Mouse (Mus musculus) midbrain, postnatal 0 days (tissue): ENCODE results near the gene Gzmm. TPM values are rescaled to one million over a fixed set of nuclear protein-coding genes. Genes with fewer than 3 reads are reported as not detected.
A peak's percentile ranks its signal among the peaks of the same experiment; 100 is the strongest.
"Not testable (repeated sequence)": the region's sequence is repeated elsewhere in the genome, so short reads cannot be mapped to it uniquely, and the experiment has no call there.

Experiments
- ATAC-seq: fragments of 200-750 bp; cut with Nextera tagmentation; 2 replicates; pipeline ENCODE4 v1.8.0; 2017; ENCODE audit warnings: moderate number of reproducible peaks, mild to moderate bottlenecking, moderate TSS enrichment, moderate library complexity; ENCODE audit not compliant: low FRiP score
- DNase-seq: peaks from one replicate; pipeline ENCODE4 v3.0.0-alpha.2; 2015; ENCODE audit warnings: low spot score
- H3K27ac ChIP-seq: fragments of 300-500 bp; sonication (generic); 2 replicates; pipeline ENCODE4 v1.5.1; 2014; ENCODE audit warnings: low read depth, mild to moderate bottlenecking, low read length, mixed read lengths
- H3K27me3 ChIP-seq: fragments of 300-500 bp; sonication (generic); 2 replicates; pipeline ENCODE4 v1.6.1; 2014; ENCODE audit warnings: low read length, control low read depth, mixed read lengths; ENCODE audit not compliant: insufficient read depth
- H3K36me3 ChIP-seq: fragments of 300-500 bp; sonication (generic); 2 replicates; pipeline ENCODE4 v1.6.1; 2014; ENCODE audit warnings: low read length, control low read depth, mixed read lengths; ENCODE audit not compliant: insufficient read depth
- H3K4me1 ChIP-seq: fragments of 300-500 bp; sonication (generic); 2 replicates; pipeline ENCODE4 v1.6.1; 2014; ENCODE audit warnings: mild to moderate bottlenecking, control low read depth, antibody characterized with exemption, low read length, mixed read lengths; ENCODE audit not compliant: insufficient read depth
- H3K4me2 ChIP-seq: fragments of 300-500 bp; sonication (generic); 2 replicates; pipeline ENCODE4 v1.6.1; 2014; ENCODE audit warnings: low read depth, mild to moderate bottlenecking, low read length, mixed read lengths; ENCODE audit not compliant: poor library complexity, severe bottlenecking
- H3K4me3 ChIP-seq: fragments of 300-500 bp; sonication (generic); 2 replicates; pipeline ENCODE4 v1.5.1; 2014; ENCODE audit warnings: low read depth, mild to moderate bottlenecking, low read length, moderate library complexity
- H3K9ac ChIP-seq: fragments of 300-500 bp; sonication (generic); replicated peaks from 2 replicates; pipeline ENCODE4 v1.6.1; 2014; ENCODE audit warnings: mild to moderate bottlenecking, low read length, moderate library complexity, mixed read lengths; ENCODE audit not compliant: poor library complexity, severe bottlenecking
- H3K9me3 ChIP-seq: fragments of 300-500 bp; sonication (generic); 2 replicates; pipeline ENCODE4 v1.6.1; 2016; ENCODE audit warnings: low read length, control low read depth
- CTCF ChIP-seq: IDR thresholded peaks from 2 replicates; pipeline ENCODE4 v1.5.1; 2016; ENCODE audit warnings: antibody characterized with exemption, mild to moderate bottlenecking
- WGBS: fragments of 180-500 bp; shearing (Covaris S2); extraction: QIAGEN DNeasy Blood & Tissue Kit; methylation state at CpG from one replicate; pipeline ENCODE4 v1.1.7; 2014; 5-methylcytosine and 5-hydroxymethylcytosine counted together
- polyA plus RNA-seq: library from polyadenylated mRNA; unstranded; fragments of >200 nt; fragmentation: Nextera tagmentation; extraction: Ambion mirVana; gene quantifications from 2 replicates; pipeline ENCODE4 v1.2.1, GENCODE M21; 2015
- total RNA-seq: library from RNA; depleted of rRNA; stranded (reverse); fragments of >200 nt; gene quantifications from 2 replicates; pipeline ENCODE4 v1.2.3, GENCODE M21; 2014

The Gzmm gene
- total and polyA plus RNA-seq, 2 experiments from 2014 or later: 0.66 to 1.2 TPM

DNA sequence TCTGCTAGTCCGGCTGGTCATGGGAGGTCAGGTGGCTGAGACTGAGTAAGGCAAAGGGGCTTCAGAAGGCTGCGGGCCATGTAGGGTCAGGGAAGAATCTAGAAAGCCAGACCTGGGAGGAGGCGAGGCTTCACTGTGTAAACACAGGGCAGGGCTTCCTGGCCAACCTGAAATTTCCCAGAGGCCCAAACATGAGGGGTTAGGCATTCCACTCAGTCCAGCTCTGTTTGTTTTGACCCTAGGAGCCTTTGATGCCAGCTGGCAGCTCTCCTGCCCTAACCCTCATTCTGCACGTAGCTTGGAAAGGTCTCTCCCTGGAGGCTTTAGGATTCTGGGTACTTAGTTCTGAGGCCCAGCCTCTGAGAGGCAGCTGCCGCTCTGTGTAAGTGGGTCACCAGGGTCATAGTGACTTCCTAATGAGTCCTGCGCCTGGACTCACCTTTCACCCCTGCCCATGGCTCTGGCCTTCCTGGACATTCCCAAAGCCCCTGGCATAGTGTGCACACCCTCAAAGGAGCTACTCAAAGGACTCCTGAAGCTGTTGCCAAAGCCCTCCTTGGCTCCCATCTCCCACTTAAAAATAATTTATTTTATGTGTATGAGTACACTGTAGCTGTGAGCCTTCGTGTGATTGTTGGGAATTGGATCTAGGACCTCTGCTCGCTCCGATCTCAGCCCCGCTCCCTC is 12.8 kb downstream of the Gzmm start:
- TF ChIP-seq CTCF: no peak
- peaks cover under 1% of the 10 kb centered on the region; the same call in 1 of the 2 replicates for H3K36me3 ChIP-seq
- no peak for ATAC-seq
- DNase-seq: no peak
- H3K9me3 ChIP-seq: no peaks in the 10 kb centered on the region
- no peak overlapping the region for H3K9ac ChIP-seq
- peaks cover 11% of the 10 kb centered on the region; the same call in 1 of the 2 replicates for H3K4me1 ChIP-seq
- no peaks in the 10 kb centered on the region for H3K27me3 ChIP-seq
- no peak overlapping the region for H3K4me3 ChIP-seq
- H3K4me2 ChIP-seq: no peak overlapping the region
- no peak overlapping the region for H3K27ac ChIP-seq
- 66% methylated on average over 10 of the region's 10 CpGs for WGBS

DNA sequence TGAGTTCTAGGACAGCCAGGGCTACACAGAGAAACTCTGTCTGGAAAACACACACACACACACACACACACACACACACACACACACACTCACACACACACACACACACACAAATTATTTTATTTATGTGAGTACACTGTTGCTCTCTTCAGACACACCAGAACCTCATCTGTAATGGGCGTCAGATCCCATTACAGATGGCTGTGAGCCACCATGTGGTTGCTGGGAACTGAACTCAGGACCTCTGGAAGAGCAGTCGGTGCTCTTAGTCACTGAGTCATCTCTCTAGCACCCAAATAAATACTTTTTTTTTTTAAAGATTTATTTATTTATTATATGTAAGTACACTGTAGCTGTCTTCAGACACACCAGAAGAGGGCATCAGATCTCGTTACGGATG is 14.2 kb downstream of the Gzmm start:
- WGBS: 90% methylated on average over 3 of the region's 4 CpGs
- DNase-seq, H3K27me3 ChIP-seq, H3K4me2 ChIP-seq, H3K27ac ChIP-seq, H3K36me3 ChIP-seq, H3K9ac ChIP-seq, H3K9me3 ChIP-seq, H3K4me3 ChIP-seq, ATAC-seq: not testable (repeated sequence)
- peaks cover 11% of the 10 kb centered on the region; the same call in 1 of the 2 replicates for H3K4me1 ChIP-seq

DNA sequence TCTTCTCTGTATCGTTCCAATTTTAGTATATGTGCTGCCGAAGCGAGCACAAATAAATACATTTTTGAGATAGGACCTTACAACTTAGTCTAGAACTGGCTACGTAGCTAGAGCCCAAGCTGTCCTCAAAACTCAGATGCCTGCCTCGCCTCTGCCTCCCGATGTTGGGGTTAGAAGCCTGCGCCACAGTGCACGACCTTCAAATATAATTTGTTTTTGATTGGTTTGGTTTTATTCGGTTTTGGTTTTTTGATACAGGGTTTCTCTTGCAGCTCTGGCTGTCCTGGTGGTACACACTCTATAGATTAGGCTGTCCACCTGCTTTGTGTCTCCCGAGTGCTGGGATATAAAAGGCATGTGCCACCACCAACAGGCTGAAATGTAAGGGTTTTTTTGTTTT is 14.7 kb downstream of the Gzmm start:
- H3K4me2 ChIP-seq: peak overlapping the region; percentile 89; the same call in 1 of the 2 replicates
- 0 out of 2 replicates have a peak, but pooled peaks have one; percentile 1 for TF ChIP-seq CTCF
- ATAC-seq: no peak
- H3K4me3 ChIP-seq: peak overlapping the region; percentile 54
- WGBS: 75% methylated on average over 10 of the region's 10 CpGs
- peaks cover 11% of the 10 kb centered on the region; the same call in 1 of the 2 replicates for H3K4me1 ChIP-seq
- DNase-seq: no peak
- peak overlapping the region; percentile 55; the same call in 1 of the 2 replicates for H3K27ac ChIP-seq
- no peak overlapping the region for H3K9ac ChIP-seq
- no peaks in the 10 kb centered on the region for H3K9me3 ChIP-seq
- peaks cover 5% of the 10 kb centered on the region for H3K36me3 ChIP-seq
- no peaks in the 10 kb centered on the region for H3K27me3 ChIP-seq

DNA sequence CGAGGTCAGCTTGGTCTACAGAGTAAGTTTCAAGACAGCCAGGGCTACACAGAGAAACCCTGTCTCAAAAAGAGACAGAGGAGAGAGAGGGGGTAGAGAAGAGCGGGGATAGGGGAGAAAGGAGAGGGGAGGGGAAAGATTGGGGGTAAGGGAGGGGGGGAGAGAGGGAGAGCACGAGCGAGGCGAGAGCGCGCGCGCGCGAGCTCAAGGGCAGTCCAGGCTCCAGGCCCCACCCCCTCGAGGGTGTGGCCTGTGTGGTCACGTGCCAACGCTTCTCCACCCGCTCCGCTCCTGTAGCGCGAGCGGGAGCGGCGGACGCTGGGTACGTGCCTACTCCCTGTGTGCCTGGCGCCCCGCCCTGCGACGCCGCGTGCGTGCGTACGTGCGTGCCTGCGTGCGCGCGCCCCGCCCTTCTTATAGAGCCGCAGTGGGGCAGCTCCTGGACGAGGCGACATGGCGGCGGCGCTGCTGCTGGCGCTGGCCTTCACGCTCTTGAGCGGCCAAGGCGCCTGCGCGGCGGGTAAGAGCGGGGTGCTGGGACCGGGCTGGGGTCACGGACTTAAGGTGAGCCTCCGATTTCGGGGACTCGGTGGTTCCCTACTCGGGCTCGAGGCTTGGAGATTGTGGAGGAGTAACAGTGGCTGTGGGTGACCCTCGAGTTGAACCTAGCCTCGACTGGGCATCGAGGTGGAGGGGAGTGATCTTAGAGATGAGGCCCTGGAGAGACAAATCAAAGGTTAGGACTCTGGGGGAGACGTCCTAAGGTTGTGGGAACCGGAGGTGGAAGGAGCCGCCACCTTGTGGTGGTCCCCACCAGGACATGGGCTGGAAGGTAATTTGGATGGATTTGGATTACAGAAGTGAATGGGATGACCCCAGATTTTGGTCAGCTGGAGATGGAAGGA is 15.5 kb downstream of the Gzmm start, which contains the start of gene Bsg:
Gene Bsg, plus strand, starts transcription at position 427 of the 905 bp plus-strand sequence.
- peak within 1 kb of the TSS; percentile 89 for H3K4me2 ChIP-seq
- peak within 1 kb of the TSS; percentile 75 for H3K9ac ChIP-seq
- DNase-seq (peak; percentile 99), ATAC-seq (peak; percentile 95)
- H3K9me3 ChIP-seq: no peaks in the 10 kb centered on the region
- no peaks in the 10 kb centered on the region for H3K27me3 ChIP-seq
- H3K27ac ChIP-seq: peak within 1 kb of the TSS; percentile 82
- H3K4me3 ChIP-seq: peak within 1 kb of the TSS; percentile 54
- TF ChIP-seq CTCF: peak; percentile 73
- under 1% methylated on average over 54 of the region's 65 CpGs for WGBS
- peaks cover 11% of the 10 kb centered on the region; the same call in 1 of the 2 replicates for H3K4me1 ChIP-seq
- peaks cover 13% of the 10 kb centered on the region for H3K36me3 ChIP-seq

DNA sequence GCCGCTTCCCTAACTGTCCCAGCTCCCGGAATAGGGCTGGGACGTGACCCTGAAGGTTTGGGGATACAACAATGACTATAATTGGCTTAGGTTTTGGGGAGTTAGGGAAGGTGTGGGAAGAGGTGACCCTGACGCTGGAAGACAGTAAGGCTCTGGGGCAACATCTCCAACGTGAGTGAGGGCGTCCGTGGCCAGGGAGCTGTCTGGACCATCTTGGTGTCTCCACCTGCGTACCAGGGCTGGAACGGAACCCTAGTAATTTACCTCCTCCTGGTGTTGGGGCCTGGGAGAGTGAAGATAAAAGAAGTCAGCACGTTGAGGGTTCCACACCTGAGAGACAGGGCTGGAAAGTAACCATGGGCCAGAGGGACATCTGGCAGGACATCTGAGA is 16.1 kb downstream of the Gzmm start:
- ATAC-seq: no peak
- Histone ChIP-seq H3K27me3 (no peaks in the 10 kb centered on the region), H3K36me3 (peaks cover 18% of the 10 kb centered on the region), H3K4me3 (peak overlapping the region; percentile 54), H3K9me3 (no peaks in the 10 kb centered on the region), H3K9ac (peak overlapping the region; percentile 75), H3K4me1 (peaks cover 11% of the 10 kb centered on the region; the same call in 1 of the 2 replicates), H3K27ac (peak overlapping the region; percentile 82), H3K4me2 (peak overlapping the region; percentile 89)
- no peak for DNase-seq
- no peak for TF ChIP-seq CTCF
- 6% methylated on average over 10 of the region's 10 CpGs for WGBS
